Mouse (Mus musculus) lung, adult 2 months (tissue): ENCODE data around the gene Kcnn1.

ENCODE experiments used
- CTCF ChIP-seq: fragments of 200-500 bp; IDR thresholded peaks from 2 replicates; pipeline ENCODE4 v1.5.1; 2011; ENCODE audit warnings: mild to moderate bottlenecking, low read length, control low read depth; ENCODE audit not compliant: insufficient read depth
- POLR2A ChIP-seq: fragments of 200-500 bp; IDR thresholded peaks from 2 replicates; pipeline ENCODE4 v1.6.1; 2011; ENCODE audit warnings: low read depth, mild to moderate bottlenecking, control low read depth, low read length, borderline replicate concordance; ENCODE audit errors: extremely low read depth

- TF ChIP-seq CTCF (no peak), POLR2A (no peak)
Observed at GRCm38 (mm10) chr8:70838654-70839407, 24.2 kb downstream of the Kcnn1 start.
